Mouse (Mus musculus): ENCODE measurements around the gene Ints11. TPM values are rescaled to one million over a fixed set of nuclear protein-coding genes. Genes with fewer than 3 reads are reported as not detected.

The Ints11 gene
- total and polyA plus RNA-seq, 3 experiments = 77.1 to 103 (median 83.9) TPM

DNA sequence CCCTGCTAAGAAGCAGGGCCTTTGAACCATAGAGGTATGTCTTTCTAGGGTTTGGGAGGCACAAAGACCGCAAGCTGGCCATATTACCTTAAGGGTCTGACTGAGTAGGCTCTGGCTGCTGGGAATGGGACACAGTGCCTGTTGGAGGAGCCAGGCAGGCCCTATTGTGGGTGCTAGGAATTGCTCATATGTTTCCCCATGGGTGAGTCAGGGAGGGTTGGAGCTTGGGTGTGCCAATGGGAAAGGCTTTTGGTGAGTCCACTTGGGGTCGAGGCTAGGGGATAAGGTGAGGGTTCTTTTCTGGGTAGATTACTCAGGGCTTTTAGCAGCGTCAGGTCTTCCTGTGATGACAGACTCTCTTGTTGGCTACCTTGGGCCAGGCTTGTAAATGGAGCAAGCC, 18.0 kb upstream of the Ints11 start:
- TF ChIP-seq PAX5 (IDR thresholded peaks at IDR 0.05; ENCODE audit: low read length) (no peak), POLR2A (IDR thresholded peaks at IDR 0.05; ENCODE audit: low read depth, low read length) (no peak), MYC (IDR thresholded peaks at IDR 0.05; ENCODE audit: low read depth, low read length) (no peak), MAZ (IDR thresholded peaks at IDR 0.05; ENCODE audit: low read depth, low read length) (no peak), ZKSCAN1 (IDR thresholded peaks at IDR 0.05; ENCODE audit: borderline replicate concordance, low read depth, low read length) (no peak), ELF1 (IDR thresholded peaks at IDR 0.05; ENCODE audit: low read depth, low read length) (no peak), EP300 (IDR thresholded peaks at IDR 0.05; ENCODE audit: low read length) (no peak), MEF2A (IDR thresholded peaks at IDR 0.05; ENCODE audit: borderline replicate concordance, low read depth, low read length) (no peak), ZNF384 (IDR thresholded peaks at IDR 0.05; ENCODE audit: low read depth, low read length) (no peak), SMC3 (IDR thresholded peaks at IDR 0.05; ENCODE audit: low read depth, low read length) (no peak), NELFE (IDR thresholded peaks at IDR 0.05; ENCODE audit: low read depth, low read length) (no peak)
- Histone ChIP-seq H3K27ac (ENCODE audit: insufficient read depth, low read depth) (no peak overlapping the region), H3K9me3 (replicated peaks; ENCODE audit: low read length) (no peaks in the 10 kb centered on the region), H3K9ac (ENCODE audit: insufficient read depth, low read depth) (no peak overlapping the region), H3K27me3 (replicated peaks) (no peaks in the 10 kb centered on the region), H3K4me2 (ENCODE audit: insufficient read depth, low read depth, poor library complexity, severe bottlenecking) (no peak overlapping the region), H3K4me1 (ENCODE audit: control insufficient read depth in 1 of 2, insufficient read depth in 2 of 2) (peaks cover 17 to 53% of the 10 kb centered on the region in 2 experiments), H3K36me3 (replicated peaks in 1 of 2; ENCODE audit: control insufficient read depth in 1 of 2, insufficient read depth in 1 of 2, low read length in 1 of 2) (peaks cover 31 to 56% of the 10 kb centered on the region in 2 experiments), H3K79me2 (replicated peaks; ENCODE audit: control insufficient read depth, extremely low read depth, insufficient read depth, poor library complexity, severe bottlenecking) (peaks cover 19% of the 10 kb centered on the region), H3K4me3 (replicated peaks in 1 of 3; ENCODE audit: low read depth in 2 of 3, low read length in 2 of 3, poor library complexity in 1 of 3) (no peak overlapping the region)
- in situ Hi-C loops (cut with MboI; ENCODE audit: low pct_ligation_motif_present, low pct_unique_long_range_greater_than_20kb, low sequenced_read_pairs) = no loop called here
- dilution Hi-C loops (cut with MboI; ENCODE audit: extremely low pct_ligation_motif_present, extremely low pct_unique_long_range_greater_than_20kb, low sequenced_read_pairs) = no loop called here
- no peak for DNase-seq (ENCODE audit: extremely low read depth)

GRCm38 (mm10) chr4:155851951-155852411, 17.4 kb upstream of the Ints11 start:
- Histone ChIP-seq H3K4me1 (ENCODE audit: control insufficient read depth in 1 of 2, insufficient read depth in 2 of 2) (peaks cover 17 to 48% of the 10 kb centered on the region in 2 experiments), H3K27ac (ENCODE audit: insufficient read depth, low read depth) (no peak overlapping the region), H3K27me3 (replicated peaks) (no peaks in the 10 kb centered on the region), H3K36me3 (replicated peaks in 1 of 2; ENCODE audit: control insufficient read depth in 1 of 2, insufficient read depth in 1 of 2, low read length in 1 of 2) (peaks cover 35 to 63% of the 10 kb centered on the region in 2 experiments), H3K79me2 (replicated peaks; ENCODE audit: control insufficient read depth, extremely low read depth, insufficient read depth, poor library complexity, severe bottlenecking) (peaks cover 19% of the 10 kb centered on the region), H3K4me2 (ENCODE audit: insufficient read depth, low read depth, poor library complexity, severe bottlenecking) (no peak overlapping the region), H3K4me3 (replicated peaks in 1 of 3; ENCODE audit: low read depth in 2 of 3, low read length in 2 of 3, poor library complexity in 1 of 3) (no peak overlapping the region), H3K9ac (ENCODE audit: insufficient read depth, low read depth) (no peak overlapping the region), H3K9me3 (replicated peaks; ENCODE audit: low read length) (no peaks in the 10 kb centered on the region)
- TF ChIP-seq CTCF (conservative IDR thresholded peaks at IDR 0.05 in 1 of 2, IDR thresholded peaks at IDR 0.05 in 1 of 2; ENCODE audit: low read depth in 2 of 2, low read length in 2 of 2) (no peak), USF1 (IDR thresholded peaks at IDR 0.05; ENCODE audit: low read depth, low read length) (no peak), KAT2A (IDR thresholded peaks at IDR 0.05; ENCODE audit: insufficient replicate concordance, low read length) (no peak), SIN3A (IDR thresholded peaks at IDR 0.05; ENCODE audit: low read length) (no peak), CHD2 (IDR thresholded peaks at IDR 0.05; ENCODE audit: low read length) (no peak), TCF12 (IDR thresholded peaks at IDR 0.05; ENCODE audit: low read depth, low read length) (no peak), MAFK (IDR thresholded peaks at IDR 0.05; ENCODE audit: insufficient replicate concordance, low read length) (no peak), ZMIZ1 (IDR thresholded peaks at IDR 0.05; ENCODE audit: low read depth, low read length) (no peak), MXI1 (IDR thresholded peaks at IDR 0.05; ENCODE audit: low read depth, low read length) (no peak), ELF1 (IDR thresholded peaks at IDR 0.05; ENCODE audit: low read depth, low read length) (no peak), GABPA (IDR thresholded peaks at IDR 0.05; ENCODE audit: insufficient replicate concordance, low read depth, low read length) (no peak)
- in situ Hi-C loops (cut with MboI; ENCODE audit: low pct_ligation_motif_present, low pct_unique_long_range_greater_than_20kb, low sequenced_read_pairs) (no loop called here), dilution Hi-C loops (cut with MboI; ENCODE audit: extremely low pct_ligation_motif_present, extremely low pct_unique_long_range_greater_than_20kb, low sequenced_read_pairs) (no loop called here)
- no peak for DNase-seq (ENCODE audit: extremely low read depth)

Measured in CH12.LX (cell line).